Mouse (Mus musculus) adrenal gland (tissue): ENCODE measurements around the gene Lats2.

Experiments
- intact Hi-C: fragments of 180-260 bp; cut with DNase I; formaldehyde crosslinking; loops from one replicate; pipeline ENCODE4 v1.15.1; 2025

Lats2 gene

GRCm38 (mm10) chr14:57740651-57741050 is 17.5 kb downstream of the Lats2 start:
- intact Hi-C loops = no loop called here

GRCm38 (mm10) chr14:57737089-57737488 is 21.1 kb downstream of the Lats2 start:
- intact Hi-C loops = loop anchor here (5.0 kb wide), 1 partner anchor 40 kb away; no protein-coding TSS in a partner anchor

GRCm38 (mm10) chr14:57736141-57736540 is 22.0 kb downstream of the Lats2 start:
- intact Hi-C loops = loop anchor here (5.0 kb wide), 1 partner anchor 39 kb away; no protein-coding TSS in a partner anchor

- intact Hi-C loops = no loop called here
Measured at GRCm38 (mm10) chr14:57732668-57733293, 25.4 kb downstream of the Lats2 start.

- intact Hi-C loops = no loop called here
Measured at GRCm38 (mm10) chr14:57730527-57730926, 27.7 kb downstream of the Lats2 start.

- intact Hi-C loops = no loop called here
Measured at GRCm38 (mm10) chr14:57729975-57730499, 28.2 kb downstream of the Lats2 start.

GRCm38 (mm10) chr14:57729364-57729763 is 28.8 kb downstream of the Lats2 start:
- intact Hi-C loops = no loop called here

- intact Hi-C loops = no loop called here
Measured at GRCm38 (mm10) chr14:57726172-57726571, 32.0 kb downstream of the Lats2 start.

GRCm38 (mm10) chr14:57724473-57724872 is 33.7 kb downstream of the Lats2 start:
- intact Hi-C loops = no loop called here

- intact Hi-C loops = no loop called here
Measured at GRCm38 (mm10) chr14:57718245-57718644, 39.9 kb downstream of the Lats2 start.

- intact Hi-C loops = no loop called here
Measured at GRCm38 (mm10) chr14:57716601-57717245, 41.5 kb downstream of the Lats2 start.

GRCm38 (mm10) chr14:57712884-57713283 is 45.3 kb downstream of the Lats2 start:
- intact Hi-C loops = no loop called here

- intact Hi-C loops = no loop called here
Measured at GRCm38 (mm10) chr14:57711059-57711458, 47.1 kb downstream of the Lats2 start.

- intact Hi-C loops = no loop called here
Measured at GRCm38 (mm10) chr14:57709171-57709570, 49.0 kb downstream of the Lats2 start.

GRCm38 (mm10) chr14:57708580-57708979 is 49.6 kb downstream of the Lats2 start:
- intact Hi-C loops = no loop called here

- intact Hi-C loops = no loop called here
Measured at GRCm38 (mm10) chr14:57707100-57707893, 50.9 kb downstream of the Lats2 start.

GRCm38 (mm10) chr14:57706760-57707099 is 51.5 kb downstream of the Lats2 start:
- intact Hi-C loops = no loop called here

- intact Hi-C loops = no loop called here
Measured at GRCm38 (mm10) chr14:57705759-57706158, 52.4 kb downstream of the Lats2 start.

GRCm38 (mm10) chr14:57705075-57705474 is 53.1 kb downstream of the Lats2 start:
- intact Hi-C loops = no loop called here

GRCm38 (mm10) chr14:57701915-57702477 is 56.2 kb downstream of the Lats2 start:
- intact Hi-C loops = no loop called here

GRCm38 (mm10) chr14:57699461-57699970 is 58.7 kb downstream of the Lats2 start:
- intact Hi-C loops = loop anchor here (5.0 kb wide), 1 partner anchor 38 kb away; no protein-coding TSS in a partner anchor
